Mouse (Mus musculus): ENCODE data around the gene Endou. TPM values are rescaled to one million over a fixed set of nuclear protein-coding genes. Genes with fewer than 3 reads are reported as not detected.
A peak's percentile ranks its signal among the peaks of the same experiment; 100 is the strongest.
"Not testable (repeated sequence)": the region's sequence is repeated elsewhere in the genome, so short reads cannot be mapped to it uniquely, and the experiment has no call there.

Gene Endou
- polyA plus RNA-seq, 1 experiment from 2014 or later, result 0.29 TPM

- Histone ChIP-seq H3K4me3 (no peak overlapping the region), H3K9me3 (no peaks in the 10 kb centered on the region), H3K4me2 (no peak overlapping the region), H3K36me3 (peaks cover 30% of the 10 kb centered on the region), H3K27me3 (no peaks in the 10 kb centered on the region), H3K4me1 (replicated peaks) (peaks cover 18% of the 10 kb centered on the region), H3K9ac (no peak overlapping the region), H3K27ac (no peak overlapping the region)
- 84% methylated on average over 6 of the region's 6 CpGs for WGBS
- no peak for ATAC-seq (ENCODE audit: low FRiP score)
Measured at GRCm38 (mm10) chr15:97670554-97670953, 60.6 kb downstream of the Endou start.

- H3K4me3 ChIP-seq; H3K36me3 ChIP-seq; H3K9me3 ChIP-seq; H3K27me3 ChIP-seq; H3K9ac ChIP-seq; H3K27ac ChIP-seq; ATAC-seq (ENCODE audit: low FRiP score); H3K4me2 ChIP-seq: not testable (repeated sequence)
- WGBS, result 73% methylated on average over 17 of the region's 17 CpGs
- H3K4me1 ChIP-seq (replicated peaks), result peaks cover 17% of the 10 kb centered on the region
Measured at GRCm38 (mm10) chr15:97668158-97668877, 62.8 kb downstream of the Endou start.

GRCm38 (mm10) chr15:97667437-97667836 lies 63.7 kb downstream of the Endou start:
- Histone ChIP-seq H3K4me1 (replicated peaks) (peaks cover 9% of the 10 kb centered on the region), H3K9me3 (no peaks in the 10 kb centered on the region), H3K4me2 (peak overlapping the region; percentile 11; the same call in 1 of the 2 replicates), H3K27me3 (no peaks in the 10 kb centered on the region), H3K36me3 (0 out of 2 replicates have a peak, but pooled peaks cover 8% of the 10 kb centered on the region), H3K4me3 (no peak overlapping the region), H3K27ac (no peak overlapping the region), H3K9ac (no peak overlapping the region)
- WGBS, result 30% methylated on average over 7 of the region's 7 CpGs
- ATAC-seq (ENCODE audit: low FRiP score), result no peak

GRCm38 (mm10) chr15:97666457-97666770 lies 64.7 kb downstream of the Endou start:
- Histone ChIP-seq H3K9ac (no peak overlapping the region), H3K27ac (no peak overlapping the region), H3K4me1 (replicated peaks) (no peaks in the 10 kb centered on the region), H3K4me2 (no peak overlapping the region), H3K4me3 (no peak overlapping the region), H3K27me3 (no peaks in the 10 kb centered on the region), H3K36me3 (0 out of 2 replicates have a peak, but pooled peaks cover 3% of the 10 kb centered on the region), H3K9me3 (no peaks in the 10 kb centered on the region)
- 93% methylated on average over 10 of the region's 10 CpGs for WGBS
- no peak for ATAC-seq (ENCODE audit: low FRiP score)

GRCm38 (mm10) chr15:97665770-97666456 lies 65.2 kb downstream of the Endou start:
- Histone ChIP-seq H3K4me1 (replicated peaks) (no peaks in the 10 kb centered on the region), H3K9ac (no peak overlapping the region), H3K4me3 (no peak overlapping the region), H3K4me2 (no peak overlapping the region), H3K27ac (no peak overlapping the region), H3K27me3 (no peaks in the 10 kb centered on the region), H3K9me3 (no peaks in the 10 kb centered on the region), H3K36me3 (no peaks in the 10 kb centered on the region)
- WGBS, result 74% methylated on average over 25 of the region's 25 CpGs
- no peak for ATAC-seq (ENCODE audit: low FRiP score)

GRCm38 (mm10) chr15:97664981-97665668 lies 66.0 kb downstream of the Endou start:
- Histone ChIP-seq H3K9ac (no peak overlapping the region), H3K9me3 (no peaks in the 10 kb centered on the region), H3K4me1 (replicated peaks) (no peaks in the 10 kb centered on the region), H3K36me3 (no peaks in the 10 kb centered on the region), H3K27me3 (0 out of 2 replicates have a peak, but pooled peaks cover 3% of the 10 kb centered on the region), H3K4me2 (no peak overlapping the region), H3K4me3 (no peak overlapping the region), H3K27ac (no peak overlapping the region)
- 62% methylated on average over 16 of the region's 16 CpGs for WGBS
- no peak for ATAC-seq (ENCODE audit: low FRiP score)

GRCm38 (mm10) chr15:97663750-97664406 lies 67.3 kb downstream of the Endou start:
- Histone ChIP-seq H3K4me3 (peak overlapping the region; percentile 44), H3K4me2 (peak overlapping the region; percentile 65), H3K4me1 (replicated peaks) (0 out of 2 replicates have a peak, but pooled peaks cover 2% of the 10 kb centered on the region), H3K36me3 (no peaks in the 10 kb centered on the region), H3K9me3 (no peaks in the 10 kb centered on the region), H3K9ac (peak overlapping the region; percentile 76), H3K27ac (peak overlapping the region; percentile 91), H3K27me3 (0 out of 2 replicates have a peak, but pooled peaks cover 4% of the 10 kb centered on the region)
- whole genome bisulfite sequencing, result 8% methylated on average over 19 of the region's 19 CpGs
- peak; percentile 69 for ATAC-seq (ENCODE audit: low FRiP score)

Other genes with a start within 250 kb of the Endou start
- gene Rpap3, start 25.5 kb downstream of the Endou start, polyA plus RNA-seq (2015; fragmentation: Nextera tagmentation; extraction: Ambion mirVana), result 35.6 TPM in 2 replicates
- 10.4 and 10.8 TPM in 2 replicates for gene Rapgef3, start 36.6 kb upstream of the Endou start, polyA plus RNA-seq (2015; fragmentation: Nextera tagmentation; extraction: Ambion mirVana)
- 59.8 and 62.9 TPM in 2 replicates for gene Slc48a1, start 47.2 kb upstream of the Endou start, polyA plus RNA-seq (2015; fragmentation: Nextera tagmentation; extraction: Ambion mirVana)
- gene Hdac7, start 113.2 kb upstream of the Endou start, polyA plus RNA-seq (2015; fragmentation: Nextera tagmentation; extraction: Ambion mirVana), result 27.9 and 28.1 TPM in 2 replicates
- gene Vdr, start 179.3 kb upstream of the Endou start, polyA plus RNA-seq (2015; fragmentation: Nextera tagmentation; extraction: Ambion mirVana), result 0.04 and 0.06 TPM in 2 replicates
- gene Tmem106c, start 232.9 kb upstream of the Endou start, polyA plus RNA-seq (2015; fragmentation: Nextera tagmentation; extraction: Ambion mirVana), result 53.6 and 58.3 TPM in 2 replicates

All from hindbrain, embryonic 13.5 days (tissue).